In genomic region chrX:57215495-57215894, GRCm38 (mm10) we compare ENCODE assay signal across 16 mouse cellular contexts. TPM values are rescaled to one million over a fixed set of nuclear protein-coding genes. Genes with fewer than 3 reads are reported as not detected.
"Had no signal": no experiment of that assay in that cellular context is flagged by ENCODE, and none has a peak within 500 bp of the region (broad histone marks: within the 10 kb centered on the region; RNA-seq: fewer than 3 reads in every experiment).

No protein-coding gene starts in this region.

- H3K9me3 ChIP-seq: neural tube, embryonic 13.5 days; neural tube, embryonic 15.5 days; stomach, embryonic 15.5 days had no signal

- H3K27ac ChIP-seq: neural tube, embryonic 13.5 days; neural tube, embryonic 15.5 days; stomach, embryonic 15.5 days had no signal

- DNase-seq: retina, postnatal 1 day; right cerebral cortex, adult 18-20 months; right cerebral cortex, postnatal 14 days; right cerebral cortex, postnatal 25 days; right cerebral cortex, postnatal 4 days; spleen, adult 18-20 months; thymus, adult 18-20 months; thymus, adult 2 months; thymus, postnatal 14 days; thymus, postnatal 36 days had no signal

- H3K4me1 ChIP-seq: neural tube, embryonic 13.5 days; neural tube, embryonic 15.5 days; stomach, embryonic 15.5 days had no signal

- H3K36me3 ChIP-seq: neural tube, embryonic 13.5 days; neural tube, embryonic 15.5 days; stomach, embryonic 15.5 days had no signal

- H3K27me3 ChIP-seq: neural tube, embryonic 13.5 days; neural tube, embryonic 15.5 days; stomach, embryonic 15.5 days had no signal

- H3K4me3 ChIP-seq: neural tube, embryonic 13.5 days; neural tube, embryonic 15.5 days; stomach, embryonic 15.5 days had no signal

- H3K9ac ChIP-seq: neural tube, embryonic 13.5 days; neural tube, embryonic 15.5 days; stomach, embryonic 15.5 days had no signal

- H3K4me2 ChIP-seq: neural tube, embryonic 13.5 days; neural tube, embryonic 15.5 days; stomach, embryonic 15.5 days had no signal

RNA-seq across cellular contexts. Expression of gene Cd40lg, which starts 3.6 kb away (rescaled TPM):
- polyA plus RNA-seq: neural tube, embryonic 13.5 days; neural tube, embryonic 14.5 days; neural tube, embryonic 15.5 days; stomach, embryonic 14.5 days; stomach, embryonic 15.5 days; stomach, embryonic 16.5 days had no signal
